Mouse (Mus musculus): ENCODE data around the gene Arhgef18. TPM values are rescaled to one million over a fixed set of nuclear protein-coding genes. Genes with fewer than 3 reads are reported as not detected.

The Arhgef18 gene
- polyA plus RNA-seq, 1 experiment from 2014 or later = 10.3 TPM

DNA sequence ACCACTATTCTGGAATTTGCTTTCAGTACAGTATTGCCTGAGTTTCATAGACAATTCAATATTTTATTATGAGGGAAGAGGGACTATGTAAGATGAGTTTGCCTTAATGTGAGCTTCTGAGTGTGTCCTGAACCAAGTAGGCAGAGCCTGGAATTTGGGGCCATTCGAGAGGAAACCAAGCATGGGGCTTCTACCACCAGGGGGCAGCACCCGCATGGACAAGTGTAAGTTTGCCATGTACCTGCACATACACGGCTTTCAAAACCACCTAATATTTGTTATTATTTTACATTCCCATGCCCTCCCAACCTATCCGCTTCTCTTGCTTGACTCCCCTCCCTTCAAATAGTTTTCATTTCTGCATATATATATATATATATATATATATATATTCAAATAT lies 34.7 kb upstream of the Arhgef18 start:
- Histone ChIP-seq H3K27me3 (no peaks in the 10 kb centered on the region), H3K36me3 (no peaks in the 10 kb centered on the region), H3K4me1 (no peaks in the 10 kb centered on the region), H3K9ac (no peak overlapping the region), H3K27ac (no peak overlapping the region), H3K4me3 (no peak overlapping the region), H3K9me3 (no peaks in the 10 kb centered on the region), H3K4me2 (no peak overlapping the region)
- ATAC-seq (ENCODE audit: insufficient number of reproducible peaks, insufficient read depth, low FRiP score, low TSS enrichment, low read depth) = no peak
- WGBS = 10% methylated on average over 4 of the region's 4 CpGs

DNA sequence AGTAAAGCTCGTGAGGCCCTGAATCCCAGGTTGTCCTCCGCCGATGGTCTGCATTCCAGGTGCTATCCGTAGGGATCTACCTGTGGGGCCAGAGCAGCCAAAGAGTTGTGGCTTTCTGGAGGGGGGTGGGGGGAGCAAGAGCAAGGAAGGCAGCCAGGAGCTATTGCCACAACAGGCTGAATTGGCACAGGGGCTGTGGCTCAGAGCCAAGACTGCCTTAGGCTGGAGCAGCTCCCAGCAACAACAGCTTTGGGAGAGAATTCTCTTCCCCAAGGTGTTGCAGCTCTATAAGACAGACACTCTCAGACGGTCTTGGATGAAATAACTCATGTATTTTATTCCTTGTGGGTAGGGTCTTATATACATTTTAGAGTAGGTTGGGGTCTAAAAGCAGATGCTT lies 25.7 kb upstream of the Arhgef18 start:
- no peak overlapping the region for H3K4me3 ChIP-seq
- 79% methylated on average over 5 of the region's 5 CpGs for WGBS
- H3K27ac ChIP-seq = no peak overlapping the region
- H3K4me1 ChIP-seq = no peaks in the 10 kb centered on the region
- ATAC-seq (ENCODE audit: insufficient number of reproducible peaks, insufficient read depth, low FRiP score, low TSS enrichment, low read depth) = no peak
- H3K9me3 ChIP-seq = no peaks in the 10 kb centered on the region
- no peaks in the 10 kb centered on the region for H3K36me3 ChIP-seq
- no peaks in the 10 kb centered on the region for H3K27me3 ChIP-seq
- H3K4me2 ChIP-seq = no peak overlapping the region
- no peak overlapping the region for H3K9ac ChIP-seq

DNA sequence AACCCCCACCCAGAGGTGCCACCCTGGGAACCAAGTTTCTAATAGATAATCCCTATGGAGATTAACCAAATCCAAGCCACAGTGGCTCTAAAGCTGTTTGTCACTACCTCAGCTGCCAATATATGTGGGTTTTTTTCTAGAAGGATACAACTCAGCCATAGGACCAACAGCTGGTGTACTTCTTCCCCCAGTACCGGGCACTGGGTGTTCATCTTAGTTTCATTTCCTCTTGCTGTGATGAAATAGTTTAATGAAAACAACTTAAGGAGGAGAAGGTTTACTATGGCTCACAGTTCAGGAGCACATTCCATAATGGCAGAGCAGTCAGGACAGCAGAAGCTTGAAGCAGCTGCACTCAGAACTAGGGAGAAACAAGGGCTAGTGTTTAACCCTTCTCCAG lies 24.7 kb upstream of the Arhgef18 start:
- WGBS = 77% methylated on average over 1 of the region's 1 CpGs
- no peaks in the 10 kb centered on the region for H3K36me3 ChIP-seq

GRCm38 (mm10) chr8:3375748-3376147 lies 17.1 kb upstream of the Arhgef18 start:
- H3K9ac ChIP-seq = no peak overlapping the region
- H3K4me3 ChIP-seq = no peak overlapping the region
- no peaks in the 10 kb centered on the region for H3K9me3 ChIP-seq
- ATAC-seq (ENCODE audit: insufficient number of reproducible peaks, insufficient read depth, low FRiP score, low TSS enrichment, low read depth) = no peak
- no peak overlapping the region for H3K4me2 ChIP-seq
- H3K36me3 ChIP-seq = no peaks in the 10 kb centered on the region
- no peak overlapping the region for H3K27ac ChIP-seq
- H3K27me3 ChIP-seq = no peaks in the 10 kb centered on the region
- H3K4me1 ChIP-seq = no peaks in the 10 kb centered on the region

More for the DNA sequence above, 24.7 kb upstream of the Arhgef18 start:
- Histone ChIP-seq H3K4me1 (no peaks in the 10 kb centered on the region), H3K9me3 (no peaks in the 10 kb centered on the region), H3K27ac (no peak overlapping the region), H3K4me3 (no peak overlapping the region), H3K9ac (no peak overlapping the region), H3K4me2 (no peak overlapping the region), H3K27me3 (no peaks in the 10 kb centered on the region)
- ATAC-seq (ENCODE audit: insufficient number of reproducible peaks, insufficient read depth, low FRiP score, low TSS enrichment, low read depth) = no peak

GRCm38 (mm10) chr8:3376641-3377274 lies 16.0 kb upstream of the Arhgef18 start:
- no peak for ATAC-seq (ENCODE audit: insufficient number of reproducible peaks, insufficient read depth, low FRiP score, low TSS enrichment, low read depth)
- Histone ChIP-seq H3K4me1 (no peaks in the 10 kb centered on the region), H3K9me3 (no peaks in the 10 kb centered on the region), H3K27me3 (no peaks in the 10 kb centered on the region), H3K9ac (no peak overlapping the region), H3K36me3 (no peaks in the 10 kb centered on the region), H3K4me3 (no peak overlapping the region), H3K27ac (no peak overlapping the region), H3K4me2 (no peak overlapping the region)
- 64% methylated on average over 11 of the region's 11 CpGs for WGBS

GRCm38 (mm10) chr8:3387286-3387685 lies 5.5 kb upstream of the Arhgef18 start:
- H3K27me3 ChIP-seq = no peaks in the 10 kb centered on the region
- no peak overlapping the region for H3K4me2 ChIP-seq
- WGBS = 36% methylated on average over 6 of the region's 6 CpGs
- H3K9me3 ChIP-seq = no peaks in the 10 kb centered on the region
- no peak overlapping the region for H3K27ac ChIP-seq
- H3K4me1 ChIP-seq = peaks cover under 1% of the 10 kb centered on the region; the same call in 1 of the 2 replicates
- no peak overlapping the region for H3K9ac ChIP-seq
- ATAC-seq (ENCODE audit: insufficient number of reproducible peaks, insufficient read depth, low FRiP score, low TSS enrichment, low read depth) = no peak
- no peak overlapping the region for H3K4me3 ChIP-seq
- no peaks in the 10 kb centered on the region for H3K36me3 ChIP-seq

DNA sequence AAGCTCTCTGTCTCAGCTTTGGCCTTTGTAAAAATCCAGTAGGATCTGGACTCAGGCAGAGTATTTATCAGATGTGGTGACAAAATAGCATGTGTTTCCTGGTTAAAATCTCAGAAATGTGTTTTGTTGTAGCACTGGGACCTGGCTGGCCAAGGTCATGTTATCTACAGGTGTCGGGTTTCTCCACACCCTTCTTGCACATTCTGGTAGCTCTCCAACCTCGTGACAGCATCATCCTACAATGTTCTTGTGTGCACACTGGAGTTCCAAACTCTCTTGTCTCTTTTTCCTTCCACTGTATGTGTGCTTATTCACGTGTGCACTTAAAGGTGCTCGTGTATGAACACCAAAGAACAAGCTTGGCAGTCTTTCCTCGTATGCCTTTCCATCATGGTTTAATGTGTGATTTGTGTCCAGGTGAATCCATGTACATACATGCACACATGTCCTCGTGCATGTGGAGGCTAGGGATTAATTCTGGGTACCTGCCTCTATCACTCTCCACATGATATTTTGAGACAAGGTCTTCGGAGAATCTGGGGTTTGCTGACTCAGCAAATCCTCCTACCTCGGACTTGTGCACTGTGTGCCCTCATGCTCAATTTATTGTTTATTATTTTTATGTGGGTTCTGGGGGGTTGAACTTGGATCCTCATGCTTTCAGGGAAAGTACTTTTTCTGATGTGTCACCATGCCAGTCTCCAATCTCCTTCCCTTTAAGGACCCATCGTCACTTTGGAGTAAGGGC lies 4.0 kb upstream of the Arhgef18 start:
- ATAC-seq (ENCODE audit: insufficient number of reproducible peaks, insufficient read depth, low FRiP score, low TSS enrichment, low read depth) = no peak
- Histone ChIP-seq H3K4me3 (no peak overlapping the region), H3K4me2 (no peak overlapping the region), H3K9me3 (no peaks in the 10 kb centered on the region), H3K4me1 (peaks cover 7% of the 10 kb centered on the region), H3K27ac (no peak overlapping the region), H3K36me3 (no peaks in the 10 kb centered on the region), H3K27me3 (no peaks in the 10 kb centered on the region), H3K9ac (no peak overlapping the region)
- WGBS = 73% methylated on average over 9 of the region's 9 CpGs

DNA sequence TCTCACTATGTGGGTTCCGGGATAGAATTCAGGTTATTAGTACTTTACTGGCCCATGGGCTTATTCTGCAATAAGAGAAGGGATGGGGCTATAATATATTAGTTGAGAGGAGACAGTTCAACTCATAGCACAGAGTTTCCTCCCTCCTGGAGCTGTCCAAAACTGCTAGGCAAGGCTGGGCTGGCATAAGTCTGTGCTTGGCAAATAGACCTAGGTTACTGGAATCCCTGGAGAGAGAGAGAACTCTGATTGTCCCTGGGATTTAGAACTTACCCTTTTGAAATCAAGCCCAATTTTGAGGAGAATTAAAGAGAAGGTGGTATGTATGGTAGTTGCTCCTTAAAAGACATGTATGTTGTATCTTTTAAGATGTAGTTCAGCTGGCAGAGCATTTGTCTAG lies 3.3 kb upstream of the Arhgef18 start:
- Histone ChIP-seq H3K27ac (no peak overlapping the region), H3K4me2 (no peak overlapping the region), H3K27me3 (no peaks in the 10 kb centered on the region), H3K4me1 (peaks cover 14% of the 10 kb centered on the region), H3K36me3 (no peaks in the 10 kb centered on the region), H3K9me3 (no peaks in the 10 kb centered on the region), H3K4me3 (no peak overlapping the region), H3K9ac (no peak overlapping the region)
- ATAC-seq (ENCODE audit: insufficient number of reproducible peaks, insufficient read depth, low FRiP score, low TSS enrichment, low read depth) = no peak
- 93% methylated on average over 1 of the region's 1 CpGs for WGBS

GRCm38 (mm10) chr8:3392293-3392692 lies 513 bp upstream of the Arhgef18 start:
- H3K27me3 ChIP-seq = no peaks in the 10 kb centered on the region
- H3K27ac ChIP-seq = no peak overlapping the region
- H3K36me3 ChIP-seq = 0 out of 2 replicates have a peak, but pooled peaks cover 8% of the 10 kb centered on the region
- H3K4me1 ChIP-seq = peaks cover 23% of the 10 kb centered on the region
- no peak for ATAC-seq (ENCODE audit: insufficient number of reproducible peaks, insufficient read depth, low FRiP score, low TSS enrichment, low read depth)
- peak overlapping the region; percentile 81 for H3K9ac ChIP-seq
- peak overlapping the region; percentile 82 for H3K4me2 ChIP-seq
- peak overlapping the region; percentile 79 for H3K4me3 ChIP-seq
- no peaks in the 10 kb centered on the region for H3K9me3 ChIP-seq
- 59% methylated on average over 4 of the region's 4 CpGs for WGBS

GRCm38 (mm10) chr8:3394600-3394999 lies 1.8 kb downstream of the Arhgef18 start:
- peak overlapping the region; percentile 82 for H3K4me2 ChIP-seq
- H3K27me3 ChIP-seq = no peaks in the 10 kb centered on the region
- H3K9ac ChIP-seq = 0 out of 2 replicates have a peak overlapping the region, but pooled peaks have one; percentile 44
- peak overlapping the region; percentile 11; the same call in 1 of the 2 replicates for H3K4me3 ChIP-seq
- ATAC-seq (ENCODE audit: insufficient number of reproducible peaks, insufficient read depth, low FRiP score, low TSS enrichment, low read depth) = no peak
- 17% methylated on average over 6 of the region's 6 CpGs for WGBS
- peaks cover 23% of the 10 kb centered on the region for H3K4me1 ChIP-seq
- no peak overlapping the region for H3K27ac ChIP-seq
- H3K36me3 ChIP-seq = 0 out of 2 replicates have a peak, but pooled peaks cover 15% of the 10 kb centered on the region
- no peaks in the 10 kb centered on the region for H3K9me3 ChIP-seq

DNA sequence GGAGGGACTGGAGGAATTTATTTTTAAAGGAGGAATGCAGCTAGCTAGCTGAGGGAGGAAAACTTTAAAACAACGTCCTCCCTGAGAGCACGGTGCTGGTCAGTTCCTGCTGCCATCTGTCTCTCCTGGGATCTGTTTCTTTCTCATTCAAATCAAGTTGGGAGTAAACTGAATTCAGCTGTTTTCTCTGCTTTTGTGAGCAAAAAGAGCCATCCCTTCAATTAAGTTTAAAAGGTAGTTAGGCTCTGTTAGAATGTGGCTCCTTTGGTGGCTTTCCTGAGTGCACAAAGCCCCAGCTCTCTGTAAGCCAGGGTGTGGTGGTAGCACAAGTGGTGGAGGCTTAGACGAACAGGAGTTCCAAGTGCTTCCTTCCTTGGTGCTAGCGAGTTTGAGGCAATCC lies 2.4 kb downstream of the Arhgef18 start:
- peak overlapping the region; percentile 82 for H3K4me2 ChIP-seq
- 0 out of 2 replicates have a peak overlapping the region, but pooled peaks have one; percentile 44 for H3K9ac ChIP-seq
- WGBS = 18% methylated on average over 4 of the region's 4 CpGs

DNA sequence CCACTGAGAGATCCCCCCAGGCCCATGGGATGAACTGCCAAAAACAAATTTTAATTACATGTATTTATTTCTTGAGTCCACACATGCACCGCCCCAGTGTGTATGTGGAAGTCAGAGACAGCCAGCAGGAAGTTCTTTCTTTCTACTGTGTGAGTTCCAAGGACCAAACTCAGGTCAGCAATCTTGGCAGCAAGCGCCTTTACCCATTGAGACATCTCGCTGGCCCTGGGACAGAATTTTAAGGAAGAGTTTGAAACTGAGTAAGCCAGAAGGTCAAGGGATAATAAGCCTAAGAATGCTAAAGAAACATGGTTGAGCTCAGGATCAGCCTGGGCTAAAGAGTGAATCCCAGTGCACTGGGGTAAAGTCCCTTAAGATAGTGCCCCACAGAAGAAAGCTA lies 4.8 kb downstream of the Arhgef18 start:
- no peak overlapping the region for H3K4me3 ChIP-seq
- no peak overlapping the region for H3K9ac ChIP-seq
- H3K27ac ChIP-seq = no peak overlapping the region
- WGBS = 91% methylated on average over 3 of the region's 3 CpGs
- no peaks in the 10 kb centered on the region for H3K9me3 ChIP-seq
- H3K36me3 ChIP-seq = peaks cover 26% of the 10 kb centered on the region
- H3K4me2 ChIP-seq = no peak overlapping the region
- no peak for ATAC-seq (ENCODE audit: insufficient number of reproducible peaks, insufficient read depth, low FRiP score, low TSS enrichment, low read depth)
- H3K27me3 ChIP-seq = no peaks in the 10 kb centered on the region
- H3K4me1 ChIP-seq = peaks cover 20% of the 10 kb centered on the region

More for the DNA sequence above, 2.4 kb downstream of the Arhgef18 start:
- H3K27me3 ChIP-seq = no peaks in the 10 kb centered on the region
- H3K27ac ChIP-seq = no peak overlapping the region
- H3K4me3 ChIP-seq = no peak overlapping the region
- H3K4me1 ChIP-seq = peaks cover 23% of the 10 kb centered on the region
- H3K9me3 ChIP-seq = no peaks in the 10 kb centered on the region
- H3K36me3 ChIP-seq = 0 out of 2 replicates have a peak, but pooled peaks cover 16% of the 10 kb centered on the region
- no peak for ATAC-seq (ENCODE audit: insufficient number of reproducible peaks, insufficient read depth, low FRiP score, low TSS enrichment, low read depth)
